Mouse (Mus musculus): ENCODE results near the gene Dscam. TPM values are rescaled to one million over a fixed set of nuclear protein-coding genes. Genes with fewer than 3 reads are reported as not detected.

The Dscam gene
- polyA plus RNA-seq, 1 experiment: not detected

- WGBS: 60% methylated on average over 7 of the region's 7 CpGs
- Histone ChIP-seq H3K4me3 (replicated peaks; ENCODE audit: control insufficient read depth, low read depth, low read length) (no peak overlapping the region), H3K27ac (ENCODE audit: control insufficient read depth, insufficient read depth, low read depth, low read length, poor library complexity) (no peak overlapping the region), H3K4me1 (ENCODE audit: control insufficient read depth, insufficient read depth, low read length) (no peaks in the 10 kb centered on the region)
- no peak for TF ChIP-seq POLR2A (IDR thresholded peaks at IDR 0.05; ENCODE audit: borderline replicate concordance, control insufficient read depth, low read depth, low read length)
- no peak for TF ChIP-seq CTCF (IDR thresholded peaks at IDR 0.05; ENCODE audit: control insufficient read depth, insufficient read depth, low read length)
Observed at GRCm38 (mm10) chr16:96740073-96741055, 430.2 kb downstream of the Dscam start.

GRCm38 (mm10) chr16:96736501-96736900, 434.1 kb downstream of the Dscam start:
- no peak overlapping the region for H3K4me3 ChIP-seq (replicated peaks; ENCODE audit: control insufficient read depth, low read depth, low read length)
- H3K27ac ChIP-seq (ENCODE audit: control insufficient read depth, insufficient read depth, low read depth, low read length, poor library complexity): no peak overlapping the region
- WGBS: 83% methylated on average over 1 of the region's 1 CpGs
- TF ChIP-seq CTCF (IDR thresholded peaks at IDR 0.05; ENCODE audit: control insufficient read depth, insufficient read depth, low read length) (no peak), POLR2A (IDR thresholded peaks at IDR 0.05; ENCODE audit: borderline replicate concordance, control insufficient read depth, low read depth, low read length) (no peak)
- no peaks in the 10 kb centered on the region for H3K4me1 ChIP-seq (ENCODE audit: control insufficient read depth, insufficient read depth, low read length)

GRCm38 (mm10) chr16:96730881-96731280, 439.7 kb downstream of the Dscam start:
- 72% methylated on average over 3 of the region's 3 CpGs for WGBS
- no peak overlapping the region for H3K4me3 ChIP-seq (replicated peaks; ENCODE audit: control insufficient read depth, low read depth, low read length)
- no peak for TF ChIP-seq POLR2A (IDR thresholded peaks at IDR 0.05; ENCODE audit: borderline replicate concordance, control insufficient read depth, low read depth, low read length)
- TF ChIP-seq CTCF (IDR thresholded peaks at IDR 0.05; ENCODE audit: control insufficient read depth, insufficient read depth, low read length): no peak
- no peaks in the 10 kb centered on the region for H3K4me1 ChIP-seq (ENCODE audit: control insufficient read depth, insufficient read depth, low read length)
- H3K27ac ChIP-seq (ENCODE audit: control insufficient read depth, insufficient read depth, low read depth, low read length, poor library complexity): no peak overlapping the region; the same call in 1 of the 2 replicates

- WGBS: 44% methylated on average over 13 of the region's 13 CpGs
- Histone ChIP-seq H3K27ac (ENCODE audit: control insufficient read depth, insufficient read depth, low read depth, low read length, poor library complexity) (no peak overlapping the region), H3K4me3 (replicated peaks; ENCODE audit: control insufficient read depth, low read depth, low read length) (no peak overlapping the region), H3K4me1 (ENCODE audit: control insufficient read depth, insufficient read depth, low read length) (no peaks in the 10 kb centered on the region)
- TF ChIP-seq CTCF (IDR thresholded peaks at IDR 0.05; ENCODE audit: control insufficient read depth, insufficient read depth, low read length) (no peak), POLR2A (IDR thresholded peaks at IDR 0.05; ENCODE audit: borderline replicate concordance, control insufficient read depth, low read depth, low read length) (no peak)
Observed at GRCm38 (mm10) chr16:96727836-96728774, 442.4 kb downstream of the Dscam start.

- 83% methylated on average over 8 of the region's 8 CpGs for WGBS
- Histone ChIP-seq H3K4me3 (replicated peaks; ENCODE audit: control insufficient read depth, low read depth, low read length) (no peak overlapping the region), H3K4me1 (ENCODE audit: control insufficient read depth, insufficient read depth, low read length) (no peaks in the 10 kb centered on the region), H3K27ac (ENCODE audit: control insufficient read depth, insufficient read depth, low read depth, low read length, poor library complexity) (no peak overlapping the region)
- no peak for TF ChIP-seq POLR2A (IDR thresholded peaks at IDR 0.05; ENCODE audit: borderline replicate concordance, control insufficient read depth, low read depth, low read length)
- TF ChIP-seq CTCF (IDR thresholded peaks at IDR 0.05; ENCODE audit: control insufficient read depth, insufficient read depth, low read length): no peak
Observed at GRCm38 (mm10) chr16:96725071-96725724, 445.4 kb downstream of the Dscam start.

- no peaks in the 10 kb centered on the region for H3K4me1 ChIP-seq (ENCODE audit: control insufficient read depth, insufficient read depth, low read length)
- WGBS: 72% methylated on average over 5 of the region's 5 CpGs
Observed at GRCm38 (mm10) chr16:96724591-96724990, 446.0 kb downstream of the Dscam start.

GRCm38 (mm10) chr16:96724123-96724522, 446.4 kb downstream of the Dscam start:
- no peaks in the 10 kb centered on the region for H3K4me1 ChIP-seq (ENCODE audit: control insufficient read depth, insufficient read depth, low read length)
- no peak overlapping the region for H3K4me3 ChIP-seq (replicated peaks; ENCODE audit: control insufficient read depth, low read depth, low read length)
- no peak overlapping the region for H3K27ac ChIP-seq (ENCODE audit: control insufficient read depth, insufficient read depth, low read depth, low read length, poor library complexity)
- TF ChIP-seq CTCF (IDR thresholded peaks at IDR 0.05; ENCODE audit: control insufficient read depth, insufficient read depth, low read length) (no peak), POLR2A (IDR thresholded peaks at IDR 0.05; ENCODE audit: borderline replicate concordance, control insufficient read depth, low read depth, low read length) (no peak)
- 79% methylated on average over 3 of the region's 3 CpGs for WGBS

More at GRCm38 (mm10) chr16:96724591-96724990, 446.0 kb downstream of the Dscam start:
- TF ChIP-seq CTCF (IDR thresholded peaks at IDR 0.05; ENCODE audit: control insufficient read depth, insufficient read depth, low read length) (no peak), POLR2A (IDR thresholded peaks at IDR 0.05; ENCODE audit: borderline replicate concordance, control insufficient read depth, low read depth, low read length) (no peak)
- Histone ChIP-seq H3K4me3 (replicated peaks; ENCODE audit: control insufficient read depth, low read depth, low read length) (no peak overlapping the region), H3K27ac (ENCODE audit: control insufficient read depth, insufficient read depth, low read depth, low read length, poor library complexity) (no peak overlapping the region)
